Mouse (Mus musculus) megakaryocyte-erythroid progenitor cell, adult 5-6 weeks (primary cell): ENCODE measurements around the gene Pdia5. TPM values are rescaled to one million over a fixed set of nuclear protein-coding genes. Genes with fewer than 3 reads are reported as not detected.

ENCODE experiments used
- ATAC-seq: replicated peaks from 2 replicates; pipeline ENCODE4 v1.8.0; 2016; ENCODE audit warnings: mild to moderate bottlenecking, inconsistent platforms; ENCODE audit not compliant: severe bottlenecking, poor library complexity, low FRiP score, low TSS enrichment
- total RNA-seq, 2 experiments: library from RNA; stranded (forward) in 1 of 2; stranded (reverse) in 1 of 2; fragments of 200-1000, 215-1000 nt in 1 of 2; fragments of >200 nt in 1 of 2; fragmentation: Nextera tagmentation in 1 of 2; gene quantifications; 2 replicates each; pipeline ENCODE4 v1.2.3; 2014 to 2017

Gene Pdia5
- total RNA-seq, 2 experiments from 2014 or later, result 2.5 TPM; not detected in 1

GRCm38 (mm10) chr16:35487056-35487455 lies 3.6 kb downstream of the Pdia5 start:
- ATAC-seq, result no peak

GRCm38 (mm10) chr16:35485711-35486110 lies 5.0 kb downstream of the Pdia5 start:
- ATAC-seq, result no peak

- no peak for ATAC-seq
These were observed 6.0 kb downstream of the Pdia5 start for GRCm38 (mm10) chr16:35484526-35485233.

- no peak for ATAC-seq
These were observed 6.6 kb downstream of the Pdia5 start for GRCm38 (mm10) chr16:35484105-35484504.

GRCm38 (mm10) chr16:35479301-35479700 lies 11.4 kb downstream of the Pdia5 start:
- no peak for ATAC-seq

- no peak for ATAC-seq
These were observed 13.4 kb downstream of the Pdia5 start for GRCm38 (mm10) chr16:35477273-35477672.

- no peak for ATAC-seq
These were observed 18.0 kb downstream of the Pdia5 start for GRCm38 (mm10) chr16:35472569-35473275.

- ATAC-seq, result no peak
These were observed 18.7 kb downstream of the Pdia5 start for GRCm38 (mm10) chr16:35471841-35472568.

- no peak for ATAC-seq
These were observed 19.7 kb downstream of the Pdia5 start for GRCm38 (mm10) chr16:35470983-35471382.

GRCm38 (mm10) chr16:35470096-35470495 lies 20.6 kb downstream of the Pdia5 start:
- no peak for ATAC-seq

GRCm38 (mm10) chr16:35469016-35469415 lies 21.7 kb downstream of the Pdia5 start:
- ATAC-seq, result no peak

- no peak for ATAC-seq
These were observed 23.6 kb downstream of the Pdia5 start for GRCm38 (mm10) chr16:35467044-35467443.

GRCm38 (mm10) chr16:35465808-35466351 lies 24.8 kb downstream of the Pdia5 start:
- ATAC-seq, result no peak

GRCm38 (mm10) chr16:35464686-35465308 lies 25.9 kb downstream of the Pdia5 start:
- no peak for ATAC-seq

GRCm38 (mm10) chr16:35463708-35464107 lies 27.0 kb downstream of the Pdia5 start:
- no peak for ATAC-seq

- ATAC-seq, result no peak
These were observed 27.7 kb downstream of the Pdia5 start for GRCm38 (mm10) chr16:35462955-35463354.

- ATAC-seq, result no peak
These were observed 31.1 kb downstream of the Pdia5 start for GRCm38 (mm10) chr16:35459584-35459983.

GRCm38 (mm10) chr16:35458297-35458696 lies 32.4 kb downstream of the Pdia5 start:
- ATAC-seq, result no peak

GRCm38 (mm10) chr16:35457488-35457887 lies 33.2 kb downstream of the Pdia5 start:
- no peak for ATAC-seq

- ATAC-seq, result no peak
These were observed 33.7 kb downstream of the Pdia5 start for GRCm38 (mm10) chr16:35457011-35457419.
